Mouse (Mus musculus) megakaryocyte, embryonic 14.5 days (primary cell): ENCODE measurements around the gene Ppp1r26. TPM values are rescaled to one million over a fixed set of nuclear protein-coding genes. Genes with fewer than 3 reads are reported as not detected.

ENCODE experiments used
- H3K27me3 ChIP-seq: replicated peaks from 2 replicates; pipeline ENCODE3; 2012; ENCODE audit warnings: inconsistent platforms
- H3K36me3 ChIP-seq: replicated peaks from 2 replicates; pipeline ENCODE3; 2012; ENCODE audit warnings: low read length, inconsistent platforms, mixed read lengths
- H3K4me1 ChIP-seq: 2 replicates; pipeline ENCODE4 v1.6.1; 2012; ENCODE audit warnings: inconsistent platforms
- H3K4me3 ChIP-seq: replicated peaks from 2 replicates; pipeline ENCODE3; 2012; ENCODE audit warnings: moderate library complexity, mild to moderate bottlenecking, inconsistent platforms
- H3K9me3 ChIP-seq: 2 replicates; pipeline ENCODE4 v1.6.1; 2012; ENCODE audit warnings: inconsistent platforms
- FLI1 ChIP-seq: IDR thresholded peaks from 2 replicates; pipeline ENCODE4 v1.6.1; 2012; ENCODE audit warnings: low read length, inconsistent platforms, mixed read lengths
- GATA1 ChIP-seq: IDR thresholded peaks from 3 replicates; pipeline ENCODE4 v1.6.1; 2012; ENCODE audit warnings: mixed read lengths, low read length, inconsistent platforms, borderline replicate concordance
- polyA plus RNA-seq: library from polyadenylated mRNA; stranded (reverse); fragments of >175 nt; gene quantifications from 2 replicates; pipeline ENCODE4 v1.2.3, GENCODE M21; 2012; ENCODE audit warnings: low replicate concordance; ENCODE audit not compliant: insufficient read depth

The Ppp1r26 gene
- polyA plus RNA-seq, 1 experiment = not detected

GRCm38 (mm10) chr2:28440842-28441241 is 5.8 kb upstream of the Ppp1r26 start:
- peaks cover 27% of the 10 kb centered on the region for H3K9me3 ChIP-seq
- H3K4me3 ChIP-seq = peak overlapping the region; percentile 59
- peaks cover 35% of the 10 kb centered on the region for H3K27me3 ChIP-seq
- TF ChIP-seq FLI1 = no peak
- no peak for TF ChIP-seq GATA1
- peaks cover 7% of the 10 kb centered on the region; the same call in 1 of the 2 replicates for H3K4me1 ChIP-seq
- no peaks in the 10 kb centered on the region for H3K36me3 ChIP-seq

DNA sequence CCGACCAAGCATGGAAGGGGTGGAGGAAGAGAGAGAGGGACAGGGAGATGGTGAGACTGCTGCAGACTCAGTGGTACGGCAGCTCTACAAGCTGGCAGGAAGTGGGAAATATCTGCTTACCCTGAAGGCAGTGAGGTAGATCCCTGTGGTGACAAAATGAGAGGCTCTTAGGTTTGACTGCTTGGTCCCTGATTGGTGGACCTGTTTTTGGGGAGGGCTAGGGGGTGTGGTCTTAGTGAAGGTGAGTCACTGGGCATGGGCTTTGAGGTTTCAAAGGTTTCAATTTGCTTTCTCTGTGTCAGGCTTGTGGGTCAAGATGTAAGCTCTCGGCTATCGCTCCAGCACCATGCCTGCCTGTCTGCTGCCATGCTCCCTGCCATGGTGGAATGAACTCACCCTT is 1.5 kb upstream of the Ppp1r26 start:
- Histone ChIP-seq H3K36me3 (no peaks in the 10 kb centered on the region), H3K27me3 (peaks cover 68% of the 10 kb centered on the region), H3K4me3 (no peak overlapping the region), H3K9me3 (peaks cover 15% of the 10 kb centered on the region), H3K4me1 (peaks cover 20% of the 10 kb centered on the region)
- TF ChIP-seq GATA1 = no peak
- TF ChIP-seq FLI1 = no peak

GRCm38 (mm10) chr2:28446181-28446514 is 452 bp upstream of the Ppp1r26 start:
- Histone ChIP-seq H3K4me3 (peak overlapping the region; percentile 85), H3K36me3 (no peaks in the 10 kb centered on the region), H3K9me3 (peaks cover 15% of the 10 kb centered on the region), H3K27me3 (peaks cover 75% of the 10 kb centered on the region), H3K4me1 (peaks cover 14% of the 10 kb centered on the region)
- TF ChIP-seq GATA1 (no peak), FLI1 (no peak)

DNA sequence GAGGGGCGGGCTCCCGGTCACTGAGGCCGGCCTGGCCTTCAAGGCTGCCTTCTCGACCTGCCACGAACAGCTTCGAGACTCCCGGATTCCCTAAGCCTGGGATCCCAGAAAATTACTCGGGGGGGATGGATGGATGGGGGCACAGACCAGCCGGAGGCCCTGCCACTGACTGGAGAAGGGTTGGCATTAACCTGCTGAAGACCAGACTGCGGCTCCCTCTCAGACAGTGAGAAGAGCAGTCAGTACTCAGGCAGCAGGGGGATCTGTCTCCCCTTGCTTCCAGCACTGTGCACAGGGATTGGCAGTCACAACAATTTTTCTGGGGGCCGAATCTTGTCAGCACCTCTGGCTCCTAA is 693 bp downstream of the Ppp1r26 start:
- Histone ChIP-seq H3K4me3 (peak overlapping the region; percentile 85), H3K27me3 (peaks cover 84% of the 10 kb centered on the region), H3K9me3 (peaks cover 15% of the 10 kb centered on the region)

GRCm38 (mm10) chr2:28451663-28452062 is 5.1 kb downstream of the Ppp1r26 start:
- Histone ChIP-seq H3K36me3 (no peaks in the 10 kb centered on the region), H3K9me3 (no peaks in the 10 kb centered on the region), H3K4me3 (no peak overlapping the region), H3K4me1 (peaks cover 8% of the 10 kb centered on the region), H3K27me3 (peaks cover 76% of the 10 kb centered on the region)
- TF ChIP-seq FLI1 (no peak), GATA1 (no peak)

More for the DNA sequence above, 693 bp downstream of the Ppp1r26 start:
- TF ChIP-seq FLI1 (no peak), GATA1 (no peak)
- Histone ChIP-seq H3K4me1 (peaks cover 14% of the 10 kb centered on the region), H3K36me3 (no peaks in the 10 kb centered on the region)

GRCm38 (mm10) chr2:28453539-28453938 is 6.9 kb downstream of the Ppp1r26 start:
- Histone ChIP-seq H3K9me3 (no peaks in the 10 kb centered on the region), H3K4me1 (no peaks in the 10 kb centered on the region), H3K36me3 (no peaks in the 10 kb centered on the region), H3K27me3 (peaks cover 63% of the 10 kb centered on the region), H3K4me3 (peak overlapping the region; percentile 35)
- TF ChIP-seq GATA1 = no peak
- TF ChIP-seq FLI1 = no peak

GRCm38 (mm10) chr2:28456616-28457015 is 10.0 kb downstream of the Ppp1r26 start:
- peaks cover 46% of the 10 kb centered on the region for H3K27me3 ChIP-seq
- TF ChIP-seq GATA1 (no peak), FLI1 (no peak)
- H3K36me3 ChIP-seq = no peaks in the 10 kb centered on the region
- H3K4me3 ChIP-seq = no peak overlapping the region
- no peaks in the 10 kb centered on the region for H3K9me3 ChIP-seq
- H3K4me1 ChIP-seq = no peaks in the 10 kb centered on the region

- TF ChIP-seq FLI1 = no peak
Observed at GRCm38 (mm10) chr2:28463919-28464318, 17.3 kb downstream of the Ppp1r26 start.

GRCm38 (mm10) chr2:28464919-28465318 is 18.3 kb downstream of the Ppp1r26 start:
- Histone ChIP-seq H3K9me3 (no peaks in the 10 kb centered on the region), H3K36me3 (peaks cover 11% of the 10 kb centered on the region), H3K4me1 (peaks cover 44% of the 10 kb centered on the region), H3K27me3 (peaks cover 39% of the 10 kb centered on the region), H3K4me3 (no peak overlapping the region)
- no peak for TF ChIP-seq FLI1
- no peak for TF ChIP-seq GATA1

More at GRCm38 (mm10) chr2:28463919-28464318, 17.3 kb downstream of the Ppp1r26 start:
- Histone ChIP-seq H3K4me1 (peaks cover 34% of the 10 kb centered on the region), H3K36me3 (peaks cover 1% of the 10 kb centered on the region), H3K4me3 (no peak overlapping the region), H3K27me3 (peaks cover 39% of the 10 kb centered on the region), H3K9me3 (no peaks in the 10 kb centered on the region)

- H3K36me3 ChIP-seq = peaks cover 22% of the 10 kb centered on the region
- TF ChIP-seq FLI1 (no peak), GATA1 (no peak)
- H3K4me1 ChIP-seq = peaks cover 44% of the 10 kb centered on the region
- peaks cover 32% of the 10 kb centered on the region for H3K27me3 ChIP-seq
- H3K9me3 ChIP-seq = no peaks in the 10 kb centered on the region
- peak within 1 kb of the TSS; percentile 86 for H3K4me3 ChIP-seq
Observed at GRCm38 (mm10) chr2:28465836-28466518, 19.4 kb downstream of the Ppp1r26 start, which contains the start of gene 1700007K13Rik. Gene 1700007K13Rik, minus strand, starts transcription at chr2:28466332.
